Mouse (Mus musculus) MEL-GATA-1-ER (cell line): ENCODE results near the gene Ppm1h.

Experiments used
- DNase-seq: peaks from one replicate; pipeline ENCODE4 v3.0.0-alpha.2; 2012; ENCODE audit warnings: low read depth; ENCODE audit errors: extremely low read depth

Ppm1h gene

DNA sequence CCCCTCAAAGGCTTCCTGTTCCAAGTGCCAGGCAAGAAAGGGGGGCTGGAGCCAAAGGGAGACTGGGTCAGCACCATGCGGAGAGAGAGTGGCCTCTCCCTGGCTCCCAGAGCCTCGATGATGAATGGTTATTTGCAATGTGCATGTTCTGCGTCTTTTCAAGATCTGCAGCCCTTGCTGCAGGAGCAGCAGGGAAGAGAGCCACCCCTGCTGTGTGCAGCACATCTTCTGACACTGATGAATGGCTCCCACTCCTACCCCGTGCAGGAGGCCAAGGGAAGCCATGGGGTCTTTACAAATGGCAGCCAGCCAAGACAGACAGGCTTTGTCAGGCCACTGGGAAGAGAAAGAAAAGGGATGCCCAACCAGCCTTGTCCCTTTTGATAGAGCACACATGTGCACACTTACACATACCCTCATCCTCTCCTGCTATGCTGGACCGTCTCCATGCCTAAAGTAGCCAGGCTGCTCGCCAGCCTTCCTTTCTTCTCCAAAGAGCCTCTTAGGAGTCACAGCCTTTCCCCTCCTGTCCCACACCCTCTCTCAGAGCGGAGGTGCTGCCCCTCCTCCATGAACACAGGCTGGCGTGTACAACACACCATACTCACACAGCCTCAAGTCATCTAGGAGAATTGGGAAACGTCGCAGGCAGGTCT, 209.1 kb downstream of the Ppm1h start:
- no peak for DNase-seq

DNA sequence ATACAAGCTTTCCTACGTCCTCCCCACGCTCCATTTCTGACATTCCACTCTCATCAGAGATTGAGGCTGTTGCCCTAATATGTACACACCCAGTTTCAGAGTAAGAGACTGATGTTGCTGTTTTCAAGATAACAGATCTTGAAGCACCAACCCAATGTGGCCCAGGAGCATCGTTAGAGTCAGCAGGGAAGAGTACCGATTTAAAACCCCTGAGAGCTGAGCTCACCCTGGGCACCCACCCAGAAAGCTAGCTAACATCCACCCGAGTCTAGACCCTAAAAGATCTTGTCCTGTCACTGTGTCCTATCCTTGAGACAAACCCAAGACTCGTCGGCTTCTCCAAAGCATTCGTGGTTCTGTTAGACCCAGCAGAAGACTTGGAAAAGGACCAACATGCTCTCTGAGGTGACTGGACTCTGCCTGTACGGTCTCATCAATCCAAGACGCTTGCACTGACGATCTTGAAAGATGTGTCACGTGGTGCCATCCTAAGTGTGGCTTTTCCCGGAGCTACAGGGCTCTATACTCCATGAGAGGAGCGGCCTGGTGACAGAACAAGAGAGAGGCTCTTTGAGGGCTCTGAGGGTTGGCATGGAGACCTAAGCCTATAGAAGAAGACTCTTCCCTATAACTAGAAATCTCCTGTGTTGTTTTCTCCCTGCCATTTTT, 212.3 kb downstream of the Ppm1h start:
- no peak for DNase-seq

DNA sequence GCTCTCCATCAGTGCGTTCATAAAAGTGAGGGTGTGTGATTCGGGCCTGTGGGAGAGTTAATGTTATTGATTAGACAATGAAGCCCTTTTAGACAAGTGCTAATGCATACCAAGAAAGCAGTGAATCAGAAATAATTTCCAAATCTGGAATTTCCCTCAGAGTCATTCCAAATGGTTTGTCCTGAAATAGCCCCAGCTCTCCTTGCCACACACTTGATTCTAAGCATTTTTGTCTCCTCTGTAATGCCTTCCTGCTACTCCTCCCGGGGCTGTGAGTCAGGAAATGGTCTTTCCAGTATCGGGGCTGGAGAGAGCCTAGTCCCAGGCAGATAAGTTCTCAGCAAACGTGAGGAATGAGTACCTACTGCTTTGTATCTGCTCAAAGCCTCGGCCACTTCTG, 212.9 kb downstream of the Ppm1h start:
- no peak for DNase-seq

DNA sequence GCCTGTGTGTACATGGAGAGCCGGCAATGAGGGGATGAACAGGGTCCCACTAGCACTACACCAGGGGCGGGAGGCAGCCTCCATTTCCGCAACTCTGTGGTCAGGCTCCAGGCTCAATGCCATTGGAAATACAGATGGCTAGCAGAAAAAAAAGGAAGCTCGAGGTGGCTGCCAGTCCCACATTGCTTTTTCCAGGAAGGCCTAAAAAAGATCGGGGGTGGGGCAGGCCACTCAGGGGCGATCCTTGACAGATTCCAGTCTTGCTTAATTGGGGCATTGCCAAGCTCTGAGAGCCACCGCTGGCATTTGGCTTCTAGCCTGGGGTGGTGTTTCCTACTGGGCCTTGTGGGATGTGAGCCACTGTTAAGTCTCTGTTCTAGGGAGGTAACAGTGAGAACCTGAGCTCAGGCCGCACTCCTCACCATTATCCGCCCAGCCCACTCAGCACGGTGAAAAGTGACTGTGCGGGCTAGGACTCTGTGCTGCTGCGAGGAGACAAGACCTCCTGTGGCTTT, 216.1 kb downstream of the Ppm1h start:
- DNase-seq: no peak

DNA sequence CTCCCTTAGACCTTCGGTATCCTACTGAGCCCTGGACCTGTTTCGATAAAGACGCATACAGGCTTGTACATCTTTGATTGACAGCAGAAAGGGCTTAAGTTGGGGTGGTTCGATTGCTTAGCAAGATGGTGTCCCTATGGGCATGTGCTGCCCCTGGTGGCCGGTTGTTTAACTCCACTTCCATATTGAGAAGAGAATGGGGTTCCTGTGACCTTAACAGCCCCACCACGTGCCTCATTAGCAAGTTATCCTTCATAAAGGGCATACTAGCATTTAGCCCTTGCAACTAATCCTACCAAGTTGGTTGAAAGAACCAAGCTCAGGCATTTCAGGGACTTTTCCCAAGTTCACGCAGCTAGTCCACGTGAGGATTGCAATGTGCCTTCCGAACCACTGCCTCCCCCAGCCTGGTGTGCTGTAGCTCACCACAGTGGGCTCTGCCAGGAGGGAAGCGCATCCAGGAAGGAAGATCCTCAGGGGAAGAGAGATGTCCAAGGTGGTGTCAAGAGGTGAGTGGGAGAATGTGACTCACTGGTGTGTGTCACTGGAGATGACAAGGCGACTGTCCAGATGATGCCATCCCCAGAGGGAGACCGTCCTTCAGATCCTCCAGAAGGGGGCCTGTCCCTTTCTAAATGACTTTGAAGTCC, 216.7 kb downstream of the Ppm1h start:
- DNase-seq: peak; percentile 21

- DNase-seq: no peak
These were observed 221.4 kb downstream of the Ppm1h start for GRCm38 (mm10) chr10:122899971-122900370.

DNA sequence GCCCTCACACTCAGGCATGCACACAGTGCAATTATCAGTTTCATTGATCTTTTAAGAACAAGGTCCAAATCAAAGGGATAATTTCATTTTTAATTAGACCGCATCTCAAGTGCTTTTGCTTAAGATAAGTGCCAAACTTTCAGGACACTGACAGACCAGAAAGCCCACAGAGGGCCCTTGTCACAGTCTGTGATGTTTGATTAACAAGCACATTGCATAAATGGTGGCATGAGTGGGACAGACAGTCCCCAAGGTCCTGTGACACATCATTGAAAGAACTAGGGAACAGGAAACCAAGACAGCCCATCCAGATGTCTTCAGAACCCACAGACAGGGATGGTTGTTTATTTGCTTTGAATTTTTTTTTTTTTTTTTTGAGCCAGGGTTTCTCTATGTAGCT, 221.9 kb downstream of the Ppm1h start:
- no peak for DNase-seq

DNA sequence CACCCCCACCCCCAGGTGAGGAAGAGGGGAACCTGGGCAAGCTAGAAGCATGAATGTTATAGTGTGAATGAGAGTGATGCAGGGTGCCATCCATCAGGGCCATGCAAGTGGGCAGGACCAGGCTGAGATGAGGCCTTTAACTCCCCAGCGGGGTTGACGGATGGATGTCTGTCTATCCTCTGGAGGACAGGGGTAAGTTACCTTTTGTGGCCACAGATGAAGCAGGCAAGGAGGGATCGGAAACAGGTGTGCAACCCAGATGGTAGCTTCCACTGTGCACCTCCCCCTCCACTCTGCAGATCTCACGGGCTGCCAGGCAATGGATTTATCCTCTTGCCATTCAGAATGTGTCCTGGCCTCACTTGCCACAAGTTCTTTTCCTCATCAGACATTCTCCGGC, 222.8 kb downstream of the Ppm1h start:
- no peak for DNase-seq

- DNase-seq: no peak
These were observed 231.0 kb downstream of the Ppm1h start for GRCm38 (mm10) chr10:122909406-122910032.

- no peak for DNase-seq
These were observed 232.2 kb downstream of the Ppm1h start for GRCm38 (mm10) chr10:122910798-122911225.

DNA sequence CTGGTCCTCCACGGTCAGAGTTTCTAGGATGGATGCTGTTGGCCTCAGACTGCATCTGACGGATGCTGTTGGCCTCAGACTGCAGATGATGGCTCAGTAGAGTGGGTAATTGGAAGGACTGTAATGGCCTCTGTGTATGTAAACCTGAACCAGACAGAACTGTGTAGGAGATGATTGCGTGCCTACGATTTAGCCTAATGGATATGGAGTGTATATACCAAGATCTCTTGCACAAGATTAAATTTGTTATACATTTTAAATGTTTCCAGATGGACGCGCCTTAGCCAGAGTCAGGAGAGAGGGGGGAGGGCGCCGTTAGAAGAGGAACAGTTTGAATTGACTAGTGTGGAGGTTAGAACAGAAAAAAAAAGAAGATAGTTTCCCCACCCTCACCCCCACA, 233.1 kb downstream of the Ppm1h start:
- DNase-seq: no peak

DNA sequence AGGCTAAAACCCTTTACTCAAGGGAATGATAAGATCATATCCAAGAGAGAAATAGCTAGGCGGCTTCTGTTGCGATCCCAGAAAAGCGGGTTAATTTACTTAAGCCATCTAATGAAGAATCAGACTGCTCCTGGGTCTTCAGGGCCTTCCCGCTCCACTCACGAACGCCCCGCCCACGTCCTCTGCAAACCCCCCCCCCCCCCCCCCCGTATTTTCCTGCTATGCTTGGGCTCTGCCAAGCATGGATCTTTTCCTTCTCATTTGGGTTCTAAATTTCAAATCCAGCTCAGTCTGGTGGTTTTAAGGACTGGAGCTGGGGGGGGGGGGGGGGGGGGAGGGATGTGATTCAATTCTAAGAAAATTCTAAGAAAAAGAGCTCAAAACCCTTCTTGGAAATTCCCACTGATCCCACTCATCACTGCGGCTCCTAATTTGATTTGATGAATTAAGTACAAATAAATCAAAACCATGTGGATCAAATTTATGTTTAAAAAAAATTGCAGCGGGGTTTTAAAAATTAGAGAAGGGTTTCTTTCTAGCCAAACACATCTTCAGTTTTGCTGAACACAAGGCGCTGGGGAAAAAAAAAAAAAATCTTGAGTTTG, 233.6 kb downstream of the Ppm1h start:
- no peak for DNase-seq

DNA sequence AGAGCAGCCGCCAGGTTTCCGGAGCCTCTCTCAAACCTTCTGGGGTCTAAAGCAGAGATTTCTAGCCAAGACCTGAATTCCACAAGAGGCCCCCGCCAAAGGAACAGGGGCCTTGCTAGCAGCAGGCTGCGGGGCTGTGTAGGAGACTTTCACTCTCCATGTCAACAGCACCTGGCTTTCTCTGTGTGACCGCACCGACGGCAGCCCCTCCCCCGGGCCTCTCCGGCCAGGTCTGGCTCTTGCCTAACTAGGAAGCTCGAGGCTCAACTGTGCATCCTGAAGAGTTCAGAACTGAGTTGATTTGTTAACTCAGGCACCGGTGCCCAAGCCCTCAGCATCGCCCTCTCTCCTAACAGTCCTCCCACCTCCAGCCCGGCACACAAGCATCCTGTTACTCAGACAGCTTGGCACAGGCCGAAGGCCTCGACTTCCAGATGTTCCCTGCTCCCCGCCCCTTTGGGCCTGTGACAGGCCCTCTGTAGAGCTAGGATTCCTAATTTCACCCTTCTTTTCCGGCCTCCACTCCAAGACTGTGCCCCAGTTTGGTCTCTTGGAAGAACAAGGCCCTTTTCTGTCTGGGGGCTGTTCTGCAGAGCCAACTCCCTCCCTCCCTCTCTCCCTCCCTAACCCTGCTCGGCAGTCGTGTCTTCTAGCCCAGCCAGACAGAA, 234.3 kb downstream of the Ppm1h start:
- DNase-seq: no peak

DNA sequence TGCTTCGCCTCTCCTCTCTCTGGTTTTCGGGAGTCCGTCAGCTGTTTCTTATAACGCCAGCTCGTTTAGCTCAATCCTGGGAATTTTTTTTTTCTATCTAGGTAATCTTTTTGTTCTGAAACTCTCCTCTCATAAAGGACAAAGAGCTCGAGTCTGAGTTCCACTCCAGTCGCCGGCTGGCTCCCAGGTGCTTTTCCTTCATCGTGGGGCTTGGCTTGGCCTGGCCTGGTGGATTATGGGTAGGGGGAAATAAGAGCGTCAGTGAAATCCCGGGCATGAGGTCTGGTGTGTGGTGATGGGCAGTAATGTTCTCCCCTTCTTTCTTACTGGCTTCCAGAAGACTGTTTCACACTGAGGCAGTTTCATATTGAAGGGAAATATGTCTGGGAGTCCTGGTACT, 234.8 kb downstream of the Ppm1h start:
- no peak for DNase-seq

DNA sequence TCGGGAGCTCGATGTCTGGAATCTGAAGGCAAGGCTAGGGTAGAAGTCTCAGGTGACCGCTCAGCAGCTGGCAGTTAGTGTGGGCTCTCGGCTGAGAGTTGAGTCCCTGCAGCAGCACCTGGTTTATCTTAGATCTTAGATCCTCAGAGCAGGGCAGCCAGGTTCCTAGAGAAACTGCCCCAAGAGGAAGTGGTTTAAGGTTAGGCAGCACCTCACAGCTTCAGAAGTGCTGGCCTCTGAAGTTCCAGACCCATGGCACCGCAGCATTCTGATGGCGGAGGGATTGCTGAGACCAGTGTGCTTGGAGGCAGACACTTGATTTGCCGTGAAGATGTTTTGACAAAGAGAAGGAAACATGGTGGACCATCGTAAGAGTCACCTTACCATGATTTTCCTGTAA, 237.3 kb downstream of the Ppm1h start:
- no peak for DNase-seq

- DNase-seq: no peak
These were observed 239.2 kb downstream of the Ppm1h start for GRCm38 (mm10) chr10:122917648-122918324.

GRCm38 (mm10) chr10:122918325-122918694, 239.7 kb downstream of the Ppm1h start:
- no peak for DNase-seq

DNA sequence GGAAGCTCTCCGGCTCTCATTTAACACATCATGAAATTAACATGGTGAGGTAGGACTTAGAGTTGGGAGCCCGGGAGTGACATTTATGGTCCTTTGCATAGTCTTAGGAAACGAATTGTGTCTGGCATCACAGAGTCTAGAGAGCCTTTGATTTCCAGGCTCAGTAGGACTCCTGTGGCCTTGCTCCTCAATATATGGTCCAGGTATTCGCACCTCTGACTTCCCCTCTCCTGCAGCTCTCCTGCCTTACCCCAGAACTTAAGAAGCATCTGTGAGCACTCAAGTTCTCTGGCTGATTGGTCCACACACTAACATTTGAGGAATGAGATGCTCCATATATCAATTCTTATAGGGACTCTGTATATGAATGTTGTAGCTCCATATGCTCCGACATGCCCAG, 240.2 kb downstream of the Ppm1h start:
- DNase-seq: no peak

GRCm38 (mm10) chr10:122919416-122919815, 240.9 kb downstream of the Ppm1h start:
- no peak for DNase-seq

GRCm38 (mm10) chr10:122920218-122920795, 241.7 kb downstream of the Ppm1h start:
- no peak for DNase-seq
